Mouse (Mus musculus) midbrain, postnatal 0 days (tissue): ENCODE data around the gene Camta1. TPM values are rescaled to one million over a fixed set of nuclear protein-coding genes. Genes with fewer than 3 reads are reported as not detected.

Source experiments
- ATAC-seq: fragments of 200-750 bp; cut with Nextera tagmentation; 2 replicates; pipeline ENCODE4 v1.8.0; 2017; ENCODE audit warnings: moderate number of reproducible peaks, mild to moderate bottlenecking, moderate TSS enrichment, moderate library complexity; ENCODE audit not compliant: low FRiP score
- DNase-seq: peaks from one replicate; pipeline ENCODE4 v3.0.0-alpha.2; 2015; ENCODE audit warnings: low spot score
- H3K27ac ChIP-seq: fragments of 300-500 bp; sonication (generic); 2 replicates; pipeline ENCODE4 v1.5.1; 2014; ENCODE audit warnings: low read depth, mild to moderate bottlenecking, low read length, mixed read lengths
- H3K27me3 ChIP-seq: fragments of 300-500 bp; sonication (generic); 2 replicates; pipeline ENCODE4 v1.6.1; 2014; ENCODE audit warnings: low read length, control low read depth, mixed read lengths; ENCODE audit not compliant: insufficient read depth
- H3K36me3 ChIP-seq: fragments of 300-500 bp; sonication (generic); 2 replicates; pipeline ENCODE4 v1.6.1; 2014; ENCODE audit warnings: low read length, control low read depth, mixed read lengths; ENCODE audit not compliant: insufficient read depth
- H3K4me1 ChIP-seq: fragments of 300-500 bp; sonication (generic); 2 replicates; pipeline ENCODE4 v1.6.1; 2014; ENCODE audit warnings: mild to moderate bottlenecking, control low read depth, antibody characterized with exemption, low read length, mixed read lengths; ENCODE audit not compliant: insufficient read depth
- H3K4me2 ChIP-seq: fragments of 300-500 bp; sonication (generic); 2 replicates; pipeline ENCODE4 v1.6.1; 2014; ENCODE audit warnings: low read depth, mild to moderate bottlenecking, low read length, mixed read lengths; ENCODE audit not compliant: poor library complexity, severe bottlenecking
- H3K4me3 ChIP-seq: fragments of 300-500 bp; sonication (generic); 2 replicates; pipeline ENCODE4 v1.5.1; 2014; ENCODE audit warnings: low read depth, mild to moderate bottlenecking, low read length, moderate library complexity
- H3K9ac ChIP-seq: fragments of 300-500 bp; sonication (generic); replicated peaks from 2 replicates; pipeline ENCODE4 v1.6.1; 2014; ENCODE audit warnings: mild to moderate bottlenecking, low read length, moderate library complexity, mixed read lengths; ENCODE audit not compliant: poor library complexity, severe bottlenecking
- H3K9me3 ChIP-seq: fragments of 300-500 bp; sonication (generic); 2 replicates; pipeline ENCODE4 v1.6.1; 2016; ENCODE audit warnings: low read length, control low read depth
- CTCF ChIP-seq: IDR thresholded peaks from 2 replicates; pipeline ENCODE4 v1.5.1; 2016; ENCODE audit warnings: antibody characterized with exemption, mild to moderate bottlenecking
- WGBS: fragments of 180-500 bp; shearing (Covaris S2); extraction: QIAGEN DNeasy Blood & Tissue Kit; methylation state at CpG from one replicate; pipeline ENCODE4 v1.1.7; 2014; 5-methylcytosine and 5-hydroxymethylcytosine counted together
- polyA plus RNA-seq: library from polyadenylated mRNA; unstranded; fragments of >200 nt; fragmentation: Nextera tagmentation; extraction: Ambion mirVana; gene quantifications from 2 replicates; pipeline ENCODE4 v1.2.1, GENCODE M21; 2015
- total RNA-seq: library from RNA; depleted of rRNA; stranded (reverse); fragments of >200 nt; gene quantifications from 2 replicates; pipeline ENCODE4 v1.2.3, GENCODE M21; 2014

The Camta1 gene
- total and polyA plus RNA-seq, 2 experiments from 2014 or later, result 140 to 153 TPM

DNA sequence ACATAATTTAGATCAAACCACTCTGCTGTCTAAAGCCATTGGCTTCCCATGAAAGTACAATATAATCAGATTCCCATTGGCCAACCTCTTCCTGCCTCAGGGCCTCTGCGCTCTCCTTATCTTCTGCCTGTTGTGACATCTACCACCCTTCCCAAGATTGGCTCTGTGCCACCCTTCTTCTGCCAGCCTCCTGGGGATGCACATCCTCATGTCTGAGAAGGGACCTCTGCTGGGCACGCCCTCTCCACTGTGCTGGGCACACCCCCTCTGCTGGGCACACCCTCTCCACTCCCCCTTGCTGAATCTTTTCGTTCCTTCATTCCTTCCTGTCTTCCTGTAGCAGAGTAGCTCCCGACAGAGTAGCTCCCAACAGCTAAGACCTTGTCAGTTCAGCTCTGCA lies 727.9 kb downstream of the Camta1 start:
- H3K9ac ChIP-seq, result no peak overlapping the region
- H3K36me3 ChIP-seq, result no peaks in the 10 kb centered on the region
- no peak overlapping the region for H3K27ac ChIP-seq
- H3K4me3 ChIP-seq, result no peak overlapping the region
- H3K4me1 ChIP-seq, result peaks cover 19% of the 10 kb centered on the region
- DNase-seq (no peak), ATAC-seq (no peak)
- no peaks in the 10 kb centered on the region for H3K9me3 ChIP-seq
- no peaks in the 10 kb centered on the region for H3K27me3 ChIP-seq
- H3K4me2 ChIP-seq, result no peak overlapping the region
- WGBS, result 62% methylated on average over 4 of the region's 4 CpGs
- no peak for TF ChIP-seq CTCF

DNA sequence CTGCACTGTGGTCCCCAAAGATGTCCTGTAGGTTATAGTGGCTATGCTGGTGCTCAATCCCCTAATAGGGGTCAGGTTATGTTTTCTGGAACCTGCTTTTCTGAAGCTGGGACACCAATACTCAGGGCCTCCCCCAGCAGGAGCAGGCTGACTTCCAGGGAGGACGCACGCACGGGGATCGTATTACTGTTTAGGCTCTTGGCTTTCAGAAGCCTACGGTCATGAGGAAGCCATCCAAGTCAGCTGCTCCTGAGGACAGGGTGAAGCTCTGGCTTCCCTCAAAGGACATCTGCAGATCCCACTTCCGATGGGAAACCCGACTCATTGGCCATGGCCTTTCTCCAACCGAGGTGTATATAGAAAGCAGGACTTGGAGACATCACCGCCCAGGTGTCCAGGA lies 729.2 kb downstream of the Camta1 start:
- no peaks in the 10 kb centered on the region for H3K9me3 ChIP-seq
- no peak for ATAC-seq
- no peak overlapping the region for H3K4me3 ChIP-seq
- no peaks in the 10 kb centered on the region for H3K27me3 ChIP-seq
- H3K9ac ChIP-seq, result no peak overlapping the region
- H3K27ac ChIP-seq, result no peak overlapping the region
- no peak for TF ChIP-seq CTCF
- no peak overlapping the region for H3K4me2 ChIP-seq
- H3K4me1 ChIP-seq, result peaks cover 15% of the 10 kb centered on the region
- DNase-seq, result no peak
- no peaks in the 10 kb centered on the region for H3K36me3 ChIP-seq
- WGBS, result 88% methylated on average over 9 of the region's 9 CpGs

GRCm38 (mm10) chr4:151130756-151131490 lies 730.8 kb downstream of the Camta1 start:
- H3K27me3 ChIP-seq, result no peaks in the 10 kb centered on the region
- 53% methylated on average over 9 of the region's 9 CpGs for WGBS
- H3K36me3 ChIP-seq, result no peaks in the 10 kb centered on the region
- peaks cover 22% of the 10 kb centered on the region for H3K4me1 ChIP-seq
- no peaks in the 10 kb centered on the region for H3K9me3 ChIP-seq
- 0 out of 2 replicates have a peak overlapping the region, but pooled peaks have one; percentile 29 for H3K9ac ChIP-seq
- H3K4me2 ChIP-seq, result no peak overlapping the region
- no peak for TF ChIP-seq CTCF
- DNase-seq (no peak), ATAC-seq (no peak)
- peak overlapping the region; percentile 98 for H3K27ac ChIP-seq
- no peak overlapping the region for H3K4me3 ChIP-seq

DNA sequence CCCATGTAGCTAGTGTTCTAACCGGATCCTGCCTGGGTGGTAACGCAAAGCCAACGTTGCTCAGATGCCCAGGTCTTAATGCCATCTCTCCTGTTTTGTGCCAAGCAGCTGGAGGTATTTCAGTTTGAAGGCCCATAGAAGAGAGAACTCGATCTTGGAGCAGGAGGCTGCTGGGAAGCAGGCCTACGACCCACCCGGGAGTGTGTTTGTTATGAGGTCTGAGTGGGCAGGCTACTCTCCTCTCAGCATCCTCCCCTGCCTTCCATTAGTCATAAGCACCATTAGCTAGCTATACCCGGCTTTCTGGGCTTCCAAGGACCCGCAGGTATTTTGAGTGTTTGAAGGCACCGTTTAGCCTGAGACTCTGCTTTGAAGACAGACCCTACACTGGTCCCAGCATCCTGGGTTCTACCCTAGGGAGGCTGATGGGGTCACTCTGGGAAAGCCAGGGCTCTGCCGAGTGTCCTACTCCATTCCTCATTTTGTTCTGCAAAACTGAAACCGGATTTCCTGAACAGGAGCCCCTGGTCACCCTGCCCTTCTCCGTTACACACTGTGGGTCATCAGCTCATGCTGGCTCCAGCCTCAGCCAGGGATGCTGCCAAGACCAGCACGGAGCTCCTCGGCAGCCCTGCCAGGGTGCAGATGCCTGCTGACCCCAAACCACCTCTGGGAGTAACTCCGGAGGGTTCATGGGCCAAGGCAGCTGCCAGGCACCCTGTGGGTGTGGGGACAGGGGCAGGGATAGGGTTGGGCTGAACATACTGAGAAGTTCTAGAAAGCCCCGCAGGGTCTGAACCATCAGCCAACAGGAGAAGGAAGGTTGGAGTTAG lies 731.7 kb downstream of the Camta1 start:
- peak overlapping the region; percentile 64 for H3K4me2 ChIP-seq
- H3K4me3 ChIP-seq, result peak overlapping the region; percentile 40
- no peaks in the 10 kb centered on the region for H3K36me3 ChIP-seq
- H3K9me3 ChIP-seq, result no peaks in the 10 kb centered on the region
- 57% methylated on average over 16 of the region's 16 CpGs for WGBS
- TF ChIP-seq CTCF, result no peak
- H3K4me1 ChIP-seq, result peaks cover 22% of the 10 kb centered on the region
- ATAC-seq (no peak), DNase-seq (no peak)
- H3K9ac ChIP-seq, result peak overlapping the region; percentile 77
- H3K27me3 ChIP-seq, result no peaks in the 10 kb centered on the region
- peak overlapping the region; percentile 98 for H3K27ac ChIP-seq

- ATAC-seq (peak; percentile 85), DNase-seq (peak; percentile 97)
- Histone ChIP-seq H3K9me3 (no peaks in the 10 kb centered on the region), H3K27ac (peak overlapping the region; percentile 98), H3K27me3 (no peaks in the 10 kb centered on the region), H3K4me1 (peaks cover 22% of the 10 kb centered on the region), H3K4me3 (peak overlapping the region; percentile 40), H3K9ac (peak overlapping the region; percentile 77), H3K36me3 (no peaks in the 10 kb centered on the region), H3K4me2 (peak overlapping the region; percentile 64)
- under 1% methylated on average over 60 of the region's 69 CpGs for WGBS
- TF ChIP-seq CTCF, result peak; percentile 51; the same call in 1 of the 2 replicates
These were observed 732.8 kb downstream of the Camta1 start for GRCm38 (mm10) chr4:151128641-151129541.
